Mouse (Mus musculus) thymus, adult 2 months (tissue): ENCODE results near the gene Cutc. TPM values are rescaled to one million over a fixed set of nuclear protein-coding genes. Genes with fewer than 3 reads are reported as not detected.

Source experiments
- DNase-seq: peaks from one replicate; pipeline ENCODE4 v3.0.0; 2021
- H3K27ac ChIP-seq: fragments of 200-500 bp; 2 replicates; pipeline ENCODE4 v1.5.1; 2012; ENCODE audit warnings: low read length, control low read depth; ENCODE audit not compliant: control insufficient read depth, insufficient read depth
- H3K27me3 ChIP-seq: fragments of 200-500 bp; 2 replicates; pipeline ENCODE4 v1.6.1; 2012; ENCODE audit warnings: mild to moderate bottlenecking, low read length, moderate library complexity, mixed read lengths; ENCODE audit not compliant: control insufficient read depth, insufficient read depth
- H3K36me3 ChIP-seq: fragments of 200-500 bp; 2 replicates; pipeline ENCODE4 v1.6.1; 2012; ENCODE audit warnings: mild to moderate bottlenecking, low read length, moderate library complexity; ENCODE audit not compliant: control insufficient read depth, insufficient read depth
- H3K4me1 ChIP-seq: fragments of 200-500 bp; replicated peaks from 2 replicates; pipeline ENCODE4 v1.6.1; 2012; ENCODE audit warnings: low read length; ENCODE audit not compliant: control insufficient read depth, insufficient read depth
- H3K4me3 ChIP-seq: fragments of 200-500 bp; 2 replicates; pipeline ENCODE4 v1.5.1; 2012; ENCODE audit warnings: mild to moderate bottlenecking, low read length, control low read depth, moderate library complexity; ENCODE audit not compliant: control insufficient read depth, insufficient read depth
- CTCF ChIP-seq: fragments of 200-500 bp; IDR thresholded peaks from 2 replicates; pipeline ENCODE4 v1.5.1; 2012; ENCODE audit warnings: mild to moderate bottlenecking, control low read depth, low read length, moderate library complexity, borderline replicate concordance; ENCODE audit not compliant: control insufficient read depth, poor library complexity, insufficient read depth; ENCODE audit errors: extremely low read depth
- POLR2A ChIP-seq: fragments of 200-500 bp; IDR thresholded peaks from 2 replicates; pipeline ENCODE4 v1.6.1; 2012; ENCODE audit warnings: mild to moderate bottlenecking, low read length, control low read depth, moderate library complexity; ENCODE audit not compliant: control insufficient read depth, poor library complexity, insufficient read depth; ENCODE audit errors: extremely low read depth
- WGBS: fragments of 180-500 bp; shearing (Covaris S2); methylation state at CpG from one replicate; pipeline ENCODE4 v1.1.7; 2018; 5-methylcytosine and 5-hydroxymethylcytosine counted together
- polyA plus RNA-seq: library from polyadenylated mRNA; depleted of rRNA; stranded (reverse); fragments of >200 nt; gene quantifications from 2 replicates; pipeline ENCODE4 v1.2.3, GENCODE M21; 2012

The Cutc gene
- polyA plus RNA-seq, 1 experiment, result 5.4 TPM

DNA sequence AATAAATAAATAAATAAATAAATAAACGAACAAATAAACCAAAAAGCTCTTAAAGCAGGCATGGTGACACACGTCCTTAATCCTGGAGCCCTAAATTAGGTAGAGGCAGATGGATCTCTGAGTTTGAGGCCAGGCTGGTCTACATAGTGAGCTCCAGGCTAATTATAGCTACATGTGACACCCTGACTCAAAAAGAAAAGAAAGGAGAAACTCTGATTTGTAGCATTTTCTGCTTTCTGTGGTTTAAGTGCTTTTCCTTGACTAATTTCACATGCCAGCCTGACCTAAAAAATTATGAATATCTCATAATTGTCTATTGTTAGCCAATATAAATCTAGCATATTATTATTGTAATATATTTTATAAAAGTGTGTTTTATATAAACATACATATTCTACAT is 9.6 kb downstream of the Cutc start:
- no peaks in the 10 kb centered on the region for H3K36me3 ChIP-seq
- no peak for DNase-seq

DNA sequence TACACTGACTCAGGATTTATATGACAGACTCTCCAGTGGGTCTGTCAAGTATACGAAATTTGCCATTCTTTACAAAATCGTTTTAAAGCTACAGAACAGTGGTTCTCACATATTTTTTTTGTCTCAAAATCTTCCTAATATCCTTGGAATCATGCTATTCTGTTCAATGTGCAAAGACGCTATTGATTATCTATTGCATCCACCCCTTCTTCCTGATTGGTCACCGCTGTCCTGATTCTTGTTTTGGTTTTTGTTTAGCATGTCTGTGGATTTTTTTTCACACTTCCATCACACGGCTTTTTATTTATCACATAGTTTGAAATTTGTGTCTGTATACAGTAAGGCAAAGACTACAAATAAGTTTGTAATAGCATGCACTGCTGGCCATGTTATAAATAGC is 13.7 kb downstream of the Cutc start:
- no peak for DNase-seq
- Histone ChIP-seq H3K4me3 (no peak overlapping the region), H3K4me1 (no peaks in the 10 kb centered on the region), H3K36me3 (no peaks in the 10 kb centered on the region), H3K27me3 (no peaks in the 10 kb centered on the region), H3K27ac (no peak overlapping the region)
- TF ChIP-seq CTCF, result no peak
- TF ChIP-seq POLR2A, result no peak
- 91% methylated on average over 5 of the region's 5 CpGs for WGBS

More for the DNA sequence above, 9.6 kb downstream of the Cutc start:
- 93% methylated on average over 2 of the region's 2 CpGs for WGBS
- Histone ChIP-seq H3K27me3 (no peaks in the 10 kb centered on the region), H3K4me3 (no peak overlapping the region), H3K27ac (no peak overlapping the region), H3K4me1 (no peaks in the 10 kb centered on the region)
- TF ChIP-seq CTCF, result no peak
- no peak for TF ChIP-seq POLR2A

DNA sequence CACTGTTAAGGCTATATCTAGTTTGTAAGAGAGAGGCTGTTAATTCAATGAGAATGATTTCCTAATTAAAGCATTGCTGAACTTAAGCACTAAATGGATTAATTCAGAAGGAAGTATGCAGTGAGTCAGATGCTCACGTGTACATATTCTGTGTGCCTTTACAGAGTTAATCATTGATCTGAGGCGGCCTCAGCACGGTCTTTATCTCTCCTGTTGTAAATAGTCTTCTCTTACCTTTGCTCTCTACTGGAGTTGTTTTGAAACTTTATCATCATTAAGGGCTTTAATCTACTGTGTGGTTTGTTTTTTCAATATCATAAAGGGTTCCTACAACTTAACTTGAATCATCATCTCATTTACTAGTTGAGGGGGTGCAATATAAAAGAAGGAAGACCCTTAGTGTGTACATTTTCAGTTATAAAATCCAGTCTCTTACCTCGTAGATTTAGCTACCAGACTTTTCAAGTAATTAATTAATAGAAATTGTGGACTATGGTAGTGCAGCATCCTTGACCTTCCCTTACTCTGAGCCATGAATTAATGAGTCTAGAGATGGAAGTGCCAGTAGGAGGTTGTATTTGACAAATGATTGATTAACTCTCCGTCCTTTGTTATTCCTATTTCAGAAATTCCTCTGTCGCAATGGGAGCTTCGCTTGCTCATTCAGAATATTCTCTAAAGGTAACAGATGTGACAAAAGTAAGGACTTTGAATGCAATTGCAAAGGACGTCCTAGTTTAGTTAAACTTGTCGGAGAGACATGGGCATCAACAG is 14.9 kb downstream of the Cutc start:
- no peak for DNase-seq
- no peak for TF ChIP-seq POLR2A
- TF ChIP-seq CTCF, result no peak
- no peak overlapping the region for H3K4me3 ChIP-seq
- H3K36me3 ChIP-seq, result no peaks in the 10 kb centered on the region
- H3K27me3 ChIP-seq, result no peaks in the 10 kb centered on the region
- H3K4me1 ChIP-seq, result no peaks in the 10 kb centered on the region
- WGBS, result 95% methylated on average over 9 of the region's 9 CpGs
- H3K27ac ChIP-seq, result no peak overlapping the region

DNA sequence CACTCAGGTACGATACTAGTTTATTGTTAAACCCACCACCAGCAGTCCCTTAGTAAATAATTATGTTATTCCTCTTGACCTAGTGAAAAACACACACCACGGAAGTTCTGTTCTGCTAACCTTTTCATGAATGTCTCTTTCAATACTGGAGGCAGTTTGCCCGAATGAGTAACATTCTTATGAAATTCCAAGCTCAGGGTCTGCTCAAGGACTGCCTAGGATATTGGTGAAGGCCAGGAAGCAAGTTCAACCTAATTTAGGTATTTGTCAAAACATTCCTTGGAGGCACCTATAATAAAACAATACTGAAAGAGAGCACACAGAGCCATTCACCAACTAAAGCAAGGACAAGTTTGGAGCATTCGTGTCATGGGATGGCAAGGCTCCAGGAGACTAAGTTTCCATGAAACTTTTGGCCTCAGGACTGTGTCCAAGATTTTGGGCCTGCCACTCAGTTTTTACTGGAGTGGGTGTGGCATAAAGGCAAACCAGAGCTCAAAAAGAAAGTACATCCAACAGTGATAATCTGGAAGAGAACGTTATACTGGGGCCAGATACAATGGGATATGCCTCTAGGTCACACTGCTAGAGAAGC is 16.7 kb downstream of the Cutc start:
- Histone ChIP-seq H3K4me3 (no peak overlapping the region), H3K4me1 (no peaks in the 10 kb centered on the region), H3K36me3 (no peaks in the 10 kb centered on the region), H3K27me3 (no peaks in the 10 kb centered on the region), H3K27ac (no peak overlapping the region)
- no peak for TF ChIP-seq POLR2A
- no peak for TF ChIP-seq CTCF
- no peak for DNase-seq
- WGBS, result 93% methylated on average over 5 of the region's 5 CpGs

DNA sequence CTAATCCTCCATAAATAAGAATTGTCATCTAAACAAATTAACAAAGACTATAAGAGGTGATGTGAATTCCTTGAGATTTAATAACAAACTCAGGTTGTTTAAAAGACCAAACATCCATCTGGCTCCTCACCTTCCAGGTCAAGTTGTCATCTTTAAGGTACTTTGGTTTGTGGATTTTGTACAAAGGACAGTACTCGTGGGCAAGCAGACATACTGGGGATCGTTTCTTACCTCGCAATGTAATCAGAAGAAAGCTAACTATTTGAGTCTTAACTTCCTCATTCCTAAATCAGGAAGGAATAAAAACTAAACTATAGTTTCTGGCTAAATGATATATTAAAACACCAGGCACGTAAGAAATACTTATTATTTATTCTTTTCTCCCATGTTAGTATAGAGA is 17.8 kb downstream of the Cutc start:
- Histone ChIP-seq H3K36me3 (no peaks in the 10 kb centered on the region), H3K27me3 (no peaks in the 10 kb centered on the region), H3K4me3 (no peak overlapping the region), H3K27ac (no peak overlapping the region), H3K4me1 (no peaks in the 10 kb centered on the region)
- TF ChIP-seq CTCF (no peak), POLR2A (no peak)
- 42% methylated on average over 4 of the region's 4 CpGs for WGBS
- no peak for DNase-seq

DNA sequence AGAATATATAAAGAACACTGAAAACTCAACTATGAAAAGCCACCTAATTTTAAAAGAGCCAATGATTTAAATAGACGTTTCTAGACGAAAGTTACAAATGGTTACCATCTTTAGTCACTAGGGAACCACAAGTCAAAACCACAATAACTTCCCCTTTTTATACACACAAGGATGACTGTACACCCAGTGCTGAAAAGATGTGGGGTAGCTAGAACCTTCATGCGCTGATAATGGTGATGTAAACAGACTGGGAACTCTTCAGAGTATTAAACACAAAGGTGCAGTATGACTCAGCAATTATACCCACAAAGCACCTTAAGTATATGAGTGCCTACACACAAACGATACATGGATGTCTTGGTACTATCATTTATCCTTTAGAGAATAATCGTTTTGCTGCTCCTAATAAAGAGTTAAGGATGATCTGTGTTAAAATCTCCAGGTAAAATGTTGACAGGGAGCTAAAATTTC is 18.7 kb downstream of the Cutc start:
- H3K36me3 ChIP-seq, result no peaks in the 10 kb centered on the region

More for the DNA sequence above, 18.7 kb downstream of the Cutc start:
- Histone ChIP-seq H3K4me1 (no peaks in the 10 kb centered on the region), H3K27me3 (no peaks in the 10 kb centered on the region), H3K27ac (no peak overlapping the region), H3K4me3 (no peak overlapping the region)
- DNase-seq, result no peak
- WGBS, result 19% methylated on average over 5 of the region's 5 CpGs
- TF ChIP-seq CTCF (no peak), POLR2A (no peak)
